Mouse (Mus musculus) myocyte (in vitro differentiated cells): Measurements from ENCODE around the gene Lrrc49.

Experiments used
- MAX ChIP-seq: IDR thresholded peaks from one replicate; pipeline ENCODE4 v1.6.1; 2011; ENCODE audit warnings: low read depth, mild to moderate bottlenecking, control low read depth
- TCF12 ChIP-seq: IDR thresholded peaks from one replicate; pipeline ENCODE4 v1.6.1; 2011; ENCODE audit warnings: mild to moderate bottlenecking, control low read depth; ENCODE audit not compliant: poor library complexity, insufficient read depth, severe bottlenecking

DNA sequence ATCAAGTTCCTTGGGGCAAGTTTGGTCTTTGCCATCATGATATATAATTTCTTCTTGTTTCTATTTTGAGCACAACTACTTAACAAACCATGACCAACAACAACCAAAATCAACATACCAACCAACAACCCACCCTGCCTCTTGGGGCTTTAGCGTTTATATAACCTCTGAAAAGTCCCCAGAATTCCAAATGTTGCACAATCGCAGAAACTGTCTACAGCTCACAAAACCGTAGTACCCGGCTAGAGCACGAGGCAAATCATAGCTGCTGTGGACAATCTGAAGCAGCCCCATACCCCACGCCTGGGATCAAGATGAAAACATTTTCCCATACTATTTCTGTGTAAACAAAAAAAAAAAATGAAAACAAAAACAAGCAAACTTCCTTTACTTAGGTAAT, 21.8 kb upstream of the Lrrc49 start:
- TF ChIP-seq TCF12 (no peak), MAX (no peak)
